Mouse (Mus musculus) ES-E14 (cell line): ENCODE results near the gene Ltc4s.

Source experiments
- CHD2 ChIP-seq: IDR thresholded peaks from 2 replicates; pipeline ENCODE4 v1.6.1; 2014; ENCODE audit warnings: mild to moderate bottlenecking, low read depth, low read length, inconsistent platforms
- HCFC1 ChIP-seq: IDR thresholded peaks from 2 replicates; pipeline ENCODE4 v1.6.1; 2012; ENCODE audit warnings: low read length, inconsistent platforms, borderline replicate concordance; ENCODE audit not compliant: insufficient read depth
- MAFK ChIP-seq: IDR thresholded peaks from 2 replicates; pipeline ENCODE4 v1.6.1; 2014; ENCODE audit warnings: mild to moderate bottlenecking, low read depth, low read length, inconsistent platforms; ENCODE audit not compliant: insufficient read depth
- ZC3H11A ChIP-seq: IDR thresholded peaks from 2 replicates; pipeline ENCODE4 v1.6.1; 2012; ENCODE audit warnings: low read depth, mild to moderate bottlenecking, inconsistent platforms, low read length, borderline replicate concordance
- ZNF384 ChIP-seq: IDR thresholded peaks from 2 replicates; pipeline ENCODE4 v1.6.1; 2012; ENCODE audit warnings: low read depth, low read length, inconsistent platforms

- TF ChIP-seq ZNF384 (no peak), ZC3H11A (no peak), MAFK (no peak), CHD2 (no peak), HCFC1 (no peak)
Measured at GRCm38 (mm10) chr11:50203302-50203827, 35.1 kb downstream of the Ltc4s start.
